Mouse (Mus musculus): ENCODE data around the gene Ddah2. TPM values are rescaled to one million over a fixed set of nuclear protein-coding genes. Genes with fewer than 3 reads are reported as not detected.

Ddah2 gene
- polyA plus RNA-seq, 1 experiment from 2014 or later, result 15.8 TPM

GRCm38 (mm10) chr17:35021163-35021808 lies 37.5 kb upstream of the Ddah2 start:
- Histone ChIP-seq H3K36me3 (replicated peaks; ENCODE audit: insufficient read depth, low read length) (peaks cover 3% of the 10 kb centered on the region; the same call in 1 of the 2 replicates), H3K4me1 (ENCODE audit: insufficient read depth) (peaks cover 25% of the 10 kb centered on the region), H3K27ac (ENCODE audit: low read depth) (peak overlapping the region; percentile 53), H3K27me3 (ENCODE audit: insufficient read depth, low read length) (0 out of 2 replicates have a peak, but pooled peaks cover 3% of the 10 kb centered on the region), H3K4me2 (ENCODE audit: low read depth, low read length) (peak overlapping the region; percentile 43), H3K4me3 (ENCODE audit: low read depth, low read length) (no peak overlapping the region), H3K9ac (replicated peaks) (no peak overlapping the region; the same call in 1 of the 2 replicates), H3K9me3 (ENCODE audit: low read length) (no peaks in the 10 kb centered on the region)
- DNase-seq (peak; percentile 91), ATAC-seq (peak; percentile 20)
- 15% methylated on average over 17 of the region's 17 CpGs for WGBS (ENCODE audit: insufficient replicate concordance)
- peak; percentile 99 for TF ChIP-seq CTCF (IDR thresholded peaks at IDR 0.05; ENCODE audit: low read depth)
- TF ChIP-seq EP300 (IDR thresholded peaks at IDR 0.05; ENCODE audit: low read depth), result no peak

- DNase-seq, result peak; percentile 36
- Histone ChIP-seq H3K4me2 (ENCODE audit: low read depth, low read length) (peak overlapping the region; percentile 43), H3K4me3 (ENCODE audit: low read depth, low read length) (no peak overlapping the region), H3K9me3 (ENCODE audit: low read length) (no peaks in the 10 kb centered on the region), H3K27me3 (ENCODE audit: insufficient read depth, low read length) (0 out of 2 replicates have a peak, but pooled peaks cover 3% of the 10 kb centered on the region), H3K4me1 (ENCODE audit: insufficient read depth) (peaks cover 25% of the 10 kb centered on the region), H3K27ac (ENCODE audit: low read depth) (peak overlapping the region; percentile 53), H3K9ac (replicated peaks) (no peak overlapping the region; the same call in 1 of the 2 replicates), H3K36me3 (replicated peaks; ENCODE audit: insufficient read depth, low read length) (no peaks in the 10 kb centered on the region)
- WGBS (ENCODE audit: insufficient replicate concordance), result 24% methylated on average over 6 of the region's 6 CpGs
- peak; percentile 78 for ATAC-seq
- TF ChIP-seq EP300 (IDR thresholded peaks at IDR 0.05; ENCODE audit: low read depth) (peak; percentile 94), CTCF (IDR thresholded peaks at IDR 0.05; ENCODE audit: low read depth) (no peak)
Measured at GRCm38 (mm10) chr17:35021842-35022477, 36.9 kb upstream of the Ddah2 start.

- TF ChIP-seq CTCF (IDR thresholded peaks at IDR 0.05; ENCODE audit: low read depth), result no peak
- no peak overlapping the region for H3K4me3 ChIP-seq (ENCODE audit: low read depth, low read length)
- no peak overlapping the region for H3K4me2 ChIP-seq (ENCODE audit: low read depth, low read length)
- 83% methylated on average over 8 of the region's 8 CpGs for WGBS (ENCODE audit: insufficient replicate concordance)
- no peak for ATAC-seq
- H3K36me3 ChIP-seq (replicated peaks; ENCODE audit: insufficient read depth, low read length), result no peaks in the 10 kb centered on the region
- no peaks in the 10 kb centered on the region for H3K9me3 ChIP-seq (ENCODE audit: low read length)
- peak; percentile 12 for DNase-seq
- H3K27ac ChIP-seq (ENCODE audit: low read depth), result peak overlapping the region; percentile 53; the same call in 1 of the 2 replicates
- H3K27me3 ChIP-seq (ENCODE audit: insufficient read depth, low read length), result 0 out of 2 replicates have a peak, but pooled peaks cover 3% of the 10 kb centered on the region
- peaks cover 25% of the 10 kb centered on the region for H3K4me1 ChIP-seq (ENCODE audit: insufficient read depth)
- H3K9ac ChIP-seq (replicated peaks), result no peak overlapping the region
Measured at GRCm38 (mm10) chr17:35022541-35023060, 36.2 kb upstream of the Ddah2 start.

GRCm38 (mm10) chr17:35023221-35023620 lies 35.6 kb upstream of the Ddah2 start:
- no peak overlapping the region for H3K9ac ChIP-seq (replicated peaks)
- DNase-seq (peak; percentile 12), ATAC-seq (no peak)
- WGBS (ENCODE audit: insufficient replicate concordance), result 78% methylated on average over 5 of the region's 5 CpGs
- H3K27me3 ChIP-seq (ENCODE audit: insufficient read depth, low read length), result 0 out of 2 replicates have a peak, but pooled peaks cover 3% of the 10 kb centered on the region
- 0 out of 2 replicates have a peak overlapping the region, but pooled peaks have one; percentile 2 for H3K27ac ChIP-seq (ENCODE audit: low read depth)
- no peak overlapping the region for H3K4me3 ChIP-seq (ENCODE audit: low read depth, low read length)
- peak overlapping the region; percentile 27; the same call in 1 of the 2 replicates for H3K4me2 ChIP-seq (ENCODE audit: low read depth, low read length)
- no peaks in the 10 kb centered on the region for H3K9me3 ChIP-seq (ENCODE audit: low read length)
- no peaks in the 10 kb centered on the region for H3K36me3 ChIP-seq (replicated peaks; ENCODE audit: insufficient read depth, low read length)
- TF ChIP-seq EP300 (IDR thresholded peaks at IDR 0.05; ENCODE audit: low read depth), result no peak
- TF ChIP-seq CTCF (IDR thresholded peaks at IDR 0.05; ENCODE audit: low read depth), result no peak; the same call in 1 of the 2 replicates
- peaks cover 25% of the 10 kb centered on the region for H3K4me1 ChIP-seq (ENCODE audit: insufficient read depth)

GRCm38 (mm10) chr17:35023756-35024155 lies 35.1 kb upstream of the Ddah2 start:
- Histone ChIP-seq H3K4me1 (ENCODE audit: insufficient read depth) (peaks cover 25% of the 10 kb centered on the region), H3K36me3 (replicated peaks; ENCODE audit: insufficient read depth, low read length) (no peaks in the 10 kb centered on the region), H3K27me3 (ENCODE audit: insufficient read depth, low read length) (0 out of 2 replicates have a peak, but pooled peaks cover 3% of the 10 kb centered on the region), H3K9me3 (ENCODE audit: low read length) (no peaks in the 10 kb centered on the region), H3K4me2 (ENCODE audit: low read depth, low read length) (peak overlapping the region; percentile 27; the same call in 1 of the 2 replicates), H3K27ac (ENCODE audit: low read depth) (0 out of 2 replicates have a peak overlapping the region, but pooled peaks have one; percentile 2), H3K9ac (replicated peaks) (no peak overlapping the region), H3K4me3 (ENCODE audit: low read depth, low read length) (no peak overlapping the region)
- 19% methylated on average over 4 of the region's 4 CpGs for WGBS (ENCODE audit: insufficient replicate concordance)
- DNase-seq (peak; percentile 51), ATAC-seq (peak; percentile 70)
- TF ChIP-seq EP300 (IDR thresholded peaks at IDR 0.05; ENCODE audit: low read depth) (no peak), CTCF (IDR thresholded peaks at IDR 0.05; ENCODE audit: low read depth) (no peak)

GRCm38 (mm10) chr17:35024261-35024660 lies 34.6 kb upstream of the Ddah2 start:
- H3K4me2 ChIP-seq (ENCODE audit: low read depth, low read length), result no peak overlapping the region
- no peak overlapping the region for H3K4me3 ChIP-seq (ENCODE audit: low read depth, low read length)
- H3K9ac ChIP-seq (replicated peaks), result no peak overlapping the region
- no peak for TF ChIP-seq CTCF (IDR thresholded peaks at IDR 0.05; ENCODE audit: low read depth)
- no peak for TF ChIP-seq EP300 (IDR thresholded peaks at IDR 0.05; ENCODE audit: low read depth)
- no peaks in the 10 kb centered on the region for H3K9me3 ChIP-seq (ENCODE audit: low read length)
- H3K36me3 ChIP-seq (replicated peaks; ENCODE audit: insufficient read depth, low read length), result no peaks in the 10 kb centered on the region
- DNase-seq, result peak; percentile 17
- ATAC-seq, result no peak
- H3K27me3 ChIP-seq (ENCODE audit: insufficient read depth, low read length), result 0 out of 2 replicates have a peak, but pooled peaks cover 3% of the 10 kb centered on the region
- peaks cover 26% of the 10 kb centered on the region for H3K4me1 ChIP-seq (ENCODE audit: insufficient read depth)
- H3K27ac ChIP-seq (ENCODE audit: low read depth), result 0 out of 2 replicates have a peak overlapping the region, but pooled peaks have one; percentile 36
- 49% methylated on average over 13 of the region's 13 CpGs for WGBS (ENCODE audit: insufficient replicate concordance)

All from liver, postnatal 0 days (tissue).